Mouse (Mus musculus) thymus, adult 2 months (tissue): ENCODE data around the gene Gm47791. TPM values are rescaled to one million over a fixed set of nuclear protein-coding genes. Genes with fewer than 3 reads are reported as not detected.

ENCODE experiments used
- DNase-seq: peaks from one replicate; pipeline ENCODE4 v3.0.0; 2021
- H3K27ac ChIP-seq: fragments of 200-500 bp; 2 replicates; pipeline ENCODE4 v1.5.1; 2012; ENCODE audit warnings: low read length, control low read depth; ENCODE audit not compliant: control insufficient read depth, insufficient read depth
- H3K27me3 ChIP-seq: fragments of 200-500 bp; 2 replicates; pipeline ENCODE4 v1.6.1; 2012; ENCODE audit warnings: mild to moderate bottlenecking, low read length, moderate library complexity, mixed read lengths; ENCODE audit not compliant: control insufficient read depth, insufficient read depth
- H3K36me3 ChIP-seq: fragments of 200-500 bp; 2 replicates; pipeline ENCODE4 v1.6.1; 2012; ENCODE audit warnings: mild to moderate bottlenecking, low read length, moderate library complexity; ENCODE audit not compliant: control insufficient read depth, insufficient read depth
- H3K4me1 ChIP-seq: fragments of 200-500 bp; replicated peaks from 2 replicates; pipeline ENCODE4 v1.6.1; 2012; ENCODE audit warnings: low read length; ENCODE audit not compliant: control insufficient read depth, insufficient read depth
- H3K4me3 ChIP-seq: fragments of 200-500 bp; 2 replicates; pipeline ENCODE4 v1.5.1; 2012; ENCODE audit warnings: mild to moderate bottlenecking, low read length, control low read depth, moderate library complexity; ENCODE audit not compliant: control insufficient read depth, insufficient read depth
- CTCF ChIP-seq: fragments of 200-500 bp; IDR thresholded peaks from 2 replicates; pipeline ENCODE4 v1.5.1; 2012; ENCODE audit warnings: mild to moderate bottlenecking, control low read depth, low read length, moderate library complexity, borderline replicate concordance; ENCODE audit not compliant: control insufficient read depth, poor library complexity, insufficient read depth; ENCODE audit errors: extremely low read depth
- POLR2A ChIP-seq: fragments of 200-500 bp; IDR thresholded peaks from 2 replicates; pipeline ENCODE4 v1.6.1; 2012; ENCODE audit warnings: mild to moderate bottlenecking, low read length, control low read depth, moderate library complexity; ENCODE audit not compliant: control insufficient read depth, poor library complexity, insufficient read depth; ENCODE audit errors: extremely low read depth
- WGBS: fragments of 180-500 bp; shearing (Covaris S2); methylation state at CpG from one replicate; pipeline ENCODE4 v1.1.7; 2018; 5-methylcytosine and 5-hydroxymethylcytosine counted together
- polyA plus RNA-seq: library from polyadenylated mRNA; depleted of rRNA; stranded (reverse); fragments of >200 nt; gene quantifications from 2 replicates; pipeline ENCODE4 v1.2.3, GENCODE M21; 2012

Gene Gm47791
- polyA plus RNA-seq, 1 experiment = not detected

DNA sequence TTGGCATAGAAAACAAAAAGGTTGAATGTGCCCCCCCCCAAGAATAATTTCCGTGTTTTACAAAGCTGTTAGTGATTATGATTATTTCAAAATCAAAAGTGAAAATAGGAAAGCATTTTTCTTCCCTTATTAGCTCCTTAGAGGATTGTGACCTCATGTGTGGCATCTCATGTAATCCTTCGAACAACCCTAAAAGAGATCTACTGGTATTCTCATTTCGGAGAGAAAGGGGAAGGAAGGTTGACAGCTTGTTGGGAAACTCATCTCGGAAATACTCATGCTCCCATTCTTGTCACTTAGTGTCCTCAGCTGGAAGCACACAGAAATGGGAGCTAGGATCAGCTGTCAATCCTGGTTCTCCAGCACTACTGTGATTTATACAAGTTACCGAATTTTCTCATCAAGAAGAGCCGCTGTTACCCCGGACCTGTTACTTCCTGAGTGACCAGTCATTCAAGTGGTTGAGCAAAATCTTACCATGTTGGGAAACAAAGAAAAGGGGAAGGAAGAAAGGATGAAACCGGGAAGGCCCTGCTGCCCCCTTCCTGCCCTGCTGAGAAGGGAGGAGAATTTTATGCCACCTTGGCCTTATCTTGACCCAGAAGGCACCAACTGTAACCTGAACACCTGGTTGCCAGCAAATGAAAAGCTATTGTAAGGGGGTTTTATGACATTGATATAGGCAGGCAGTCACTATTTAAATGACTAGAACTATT is 9.4 kb downstream of the Gm47791 start:
- no peak for TF ChIP-seq POLR2A
- no peak for TF ChIP-seq CTCF
- DNase-seq = no peak
- Histone ChIP-seq H3K27me3 (no peaks in the 10 kb centered on the region), H3K36me3 (no peaks in the 10 kb centered on the region), H3K4me1 (no peaks in the 10 kb centered on the region), H3K27ac (no peak overlapping the region), H3K4me3 (no peak overlapping the region)
- 71% methylated on average over 8 of the region's 8 CpGs for WGBS

DNA sequence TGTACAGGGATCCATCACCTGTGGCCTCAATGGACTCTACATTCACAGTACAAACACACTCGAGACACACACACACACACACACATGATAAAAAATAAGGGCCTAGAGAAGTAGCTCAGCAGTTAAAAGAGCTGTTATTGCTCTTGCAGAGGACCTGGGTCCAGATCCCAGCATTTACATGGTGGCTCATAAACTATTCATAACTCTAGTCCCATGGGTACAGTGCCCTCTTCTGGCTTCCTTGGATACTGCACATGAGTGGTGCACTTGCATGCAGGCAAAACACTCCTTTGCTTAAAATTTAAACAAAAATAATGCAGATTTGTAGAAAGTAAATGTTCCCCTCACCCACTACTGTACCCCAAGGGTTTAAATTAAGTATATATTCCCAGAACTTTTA is 11.5 kb downstream of the Gm47791 start:
- 100% methylated on average over 1 of the region's 1 CpGs for WGBS

DNA sequence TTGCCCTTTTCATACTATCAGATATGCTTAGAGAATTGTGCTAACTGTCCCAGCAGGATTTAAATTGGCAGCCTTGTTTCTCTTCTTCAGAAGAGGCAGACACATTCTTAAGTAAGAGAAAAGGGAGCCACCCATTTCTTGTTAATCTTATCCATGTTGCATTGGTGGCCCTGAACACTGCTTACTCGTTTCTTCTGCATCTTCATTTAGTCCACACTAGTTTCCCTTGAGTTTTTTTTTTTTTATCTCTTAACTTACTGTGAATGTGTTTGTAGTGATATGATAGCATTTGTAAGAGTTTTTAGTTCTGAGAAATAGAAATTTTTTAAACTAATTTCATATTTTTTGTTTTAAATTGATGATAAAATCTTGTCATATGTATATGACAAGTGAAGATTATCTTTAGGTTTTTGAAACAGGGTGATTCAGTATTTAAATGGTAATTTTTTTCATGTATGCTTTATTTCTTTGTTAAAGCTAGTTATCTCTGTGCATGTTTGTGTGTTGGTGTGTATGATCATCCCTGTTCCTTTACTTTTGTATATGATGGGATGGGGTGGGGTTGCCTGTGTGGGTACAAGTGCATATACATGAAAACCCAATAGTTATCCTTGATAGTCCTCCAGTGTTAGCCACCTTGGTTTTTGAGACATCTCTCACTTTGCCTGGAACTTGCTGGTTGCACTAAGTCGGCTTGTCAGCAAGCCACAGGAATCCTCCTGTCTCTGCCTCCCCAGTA is 23.2 kb downstream of the Gm47791 start:
- TF ChIP-seq CTCF = no peak
- no peak for TF ChIP-seq POLR2A
- Histone ChIP-seq H3K4me1 (no peaks in the 10 kb centered on the region), H3K36me3 (peaks cover 14% of the 10 kb centered on the region), H3K4me3 (no peak overlapping the region), H3K27me3 (no peaks in the 10 kb centered on the region), H3K27ac (no peak overlapping the region)
- WGBS = 94% methylated on average over 2 of the region's 2 CpGs
- no peak for DNase-seq

More for the DNA sequence above, 11.5 kb downstream of the Gm47791 start:
- H3K36me3 ChIP-seq = peaks cover 6% of the 10 kb centered on the region; the same call in 1 of the 2 replicates
- H3K4me3 ChIP-seq = no peak overlapping the region
- H3K4me1 ChIP-seq = no peaks in the 10 kb centered on the region
- peak; percentile 12 for DNase-seq
- TF ChIP-seq CTCF (no peak), POLR2A (no peak)
- no peaks in the 10 kb centered on the region for H3K27me3 ChIP-seq
- H3K27ac ChIP-seq = no peak overlapping the region

DNA sequence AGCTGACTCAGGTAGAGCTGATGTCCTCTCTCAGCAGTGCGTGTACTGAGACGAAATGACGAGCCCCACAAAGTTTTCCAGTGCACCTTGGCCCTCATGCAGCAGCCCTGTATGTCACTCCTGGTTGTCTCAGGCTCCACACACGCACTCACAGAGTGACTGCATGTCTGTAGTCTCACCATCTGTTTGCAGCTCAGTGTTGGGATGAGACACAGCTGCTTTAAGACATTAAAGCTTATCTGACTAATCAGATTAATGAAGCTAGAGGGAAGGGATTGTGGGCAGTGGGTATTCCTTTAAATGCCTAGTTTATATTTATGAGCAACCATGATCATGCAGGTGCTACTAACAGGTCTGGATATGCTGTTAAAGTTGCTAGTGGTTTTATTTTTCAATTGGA is 24.6 kb downstream of the Gm47791 start:
- TF ChIP-seq CTCF (no peak), POLR2A (no peak)
- Histone ChIP-seq H3K27me3 (no peaks in the 10 kb centered on the region), H3K4me3 (no peak overlapping the region), H3K27ac (no peak overlapping the region), H3K36me3 (peaks cover 11% of the 10 kb centered on the region; the same call in 1 of the 2 replicates), H3K4me1 (no peaks in the 10 kb centered on the region)
- DNase-seq = no peak
- 92% methylated on average over 4 of the region's 4 CpGs for WGBS

DNA sequence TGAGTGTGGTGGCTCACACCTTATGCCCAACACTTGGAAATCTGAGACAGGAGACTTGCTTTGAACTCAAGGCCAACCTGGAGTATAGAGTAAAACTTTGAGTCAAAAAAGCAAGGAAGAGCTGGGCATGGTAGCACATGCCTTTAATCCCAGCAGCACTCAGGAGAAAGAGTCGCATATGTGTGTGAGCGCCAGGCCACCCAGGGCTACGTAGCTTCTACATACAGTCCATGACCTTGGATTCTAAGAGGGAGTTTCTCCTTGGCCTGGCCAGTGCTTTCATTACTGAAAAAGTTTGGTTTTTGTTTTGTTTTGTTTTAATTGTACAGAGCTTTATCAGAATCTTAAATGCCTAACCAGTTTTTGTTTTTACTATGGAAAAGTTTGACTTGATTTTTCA is 27.1 kb downstream of the Gm47791 start:
- Histone ChIP-seq H3K36me3 (peaks cover 14% of the 10 kb centered on the region), H3K4me3 (no peak overlapping the region), H3K27ac (no peak overlapping the region), H3K4me1 (no peaks in the 10 kb centered on the region), H3K27me3 (no peaks in the 10 kb centered on the region)
- DNase-seq = no peak
- no peak for TF ChIP-seq CTCF
- TF ChIP-seq POLR2A = no peak
- 97% methylated on average over 3 of the region's 3 CpGs for WGBS

DNA sequence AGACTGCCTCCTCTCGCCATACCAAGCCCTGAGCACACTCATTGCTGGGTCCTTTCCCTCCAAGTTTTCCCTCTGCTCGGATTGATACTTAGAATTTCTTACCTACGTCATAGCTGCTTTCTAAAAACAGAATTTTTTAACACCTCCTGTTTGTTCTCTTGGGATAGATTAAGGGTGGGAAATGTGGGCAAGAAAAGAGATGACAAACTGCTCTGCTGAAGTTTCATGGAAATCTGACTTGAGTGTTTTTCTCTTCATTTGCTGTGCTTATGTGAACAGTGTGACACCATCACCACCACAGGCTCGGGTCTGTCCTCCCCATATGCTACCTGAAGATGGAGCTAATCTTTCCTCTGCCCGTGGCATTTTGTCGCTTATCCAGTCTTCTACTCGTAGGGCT is 29.5 kb downstream of the Gm47791 start:
- DNase-seq = no peak
- Histone ChIP-seq H3K4me3 (no peak overlapping the region), H3K27ac (no peak overlapping the region), H3K36me3 (peaks cover 17% of the 10 kb centered on the region), H3K27me3 (no peaks in the 10 kb centered on the region), H3K4me1 (no peaks in the 10 kb centered on the region)
- TF ChIP-seq POLR2A (no peak), CTCF (no peak)
- WGBS = 95% methylated on average over 7 of the region's 7 CpGs

DNA sequence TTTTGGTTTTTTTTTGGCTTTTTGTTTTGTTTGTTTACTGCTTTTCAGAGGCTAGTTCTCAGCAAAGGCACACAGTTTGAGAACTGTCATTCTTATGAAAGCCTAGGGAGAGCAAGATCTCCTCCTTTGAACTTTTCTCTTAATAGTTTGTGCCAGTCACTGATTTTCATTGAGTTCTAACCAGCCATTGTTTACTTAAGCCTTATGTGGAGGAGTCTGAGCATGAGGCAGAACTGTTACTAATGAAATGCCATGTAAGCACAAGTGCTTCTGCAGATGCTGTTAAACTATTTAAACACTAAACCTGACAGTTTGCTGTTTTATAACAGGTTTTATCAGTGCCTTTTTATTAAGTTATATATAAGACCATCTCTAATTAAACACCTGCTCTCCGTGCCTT is 33.0 kb downstream of the Gm47791 start:
- Histone ChIP-seq H3K4me1 (no peaks in the 10 kb centered on the region), H3K27ac (no peak overlapping the region), H3K36me3 (peaks cover 40% of the 10 kb centered on the region), H3K4me3 (no peak overlapping the region), H3K27me3 (no peaks in the 10 kb centered on the region)
- WGBS = 96% methylated on average over 1 of the region's 1 CpGs
- DNase-seq = no peak
- TF ChIP-seq POLR2A = no peak
- TF ChIP-seq CTCF = no peak
